Mouse (Mus musculus): ENCODE measurements around the gene Slc31a1. TPM values are rescaled to one million over a fixed set of nuclear protein-coding genes. Genes with fewer than 3 reads are reported as not detected.

Gene Slc31a1
- polyA plus RNA-seq, 1 experiment, result 7.3 TPM

DNA sequence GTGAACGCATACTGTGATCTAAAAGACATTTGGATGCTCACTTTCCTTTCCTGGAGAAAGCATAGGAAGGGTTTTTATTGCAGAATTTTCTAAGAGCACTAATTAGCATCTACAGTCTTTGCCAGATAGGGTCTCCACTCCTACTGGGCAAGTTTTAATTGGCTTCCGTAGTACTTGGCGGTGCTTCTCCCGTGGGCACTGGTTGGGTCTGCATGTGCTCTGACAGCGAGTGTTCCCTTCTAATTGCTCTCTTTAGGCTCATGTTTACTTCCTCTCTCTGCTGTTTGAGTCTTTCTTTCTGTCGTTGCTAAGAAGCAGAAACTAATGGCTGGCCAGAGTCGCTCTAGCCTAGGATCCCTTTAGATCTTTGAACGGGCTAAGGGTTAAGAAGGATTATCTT, 57.9 kb downstream of the Slc31a1 start:
- no peak for TF ChIP-seq POLR2A (IDR thresholded peaks at IDR 0.05; ENCODE audit: borderline replicate concordance, control insufficient read depth, low read depth, low read length)
- TF ChIP-seq CTCF (IDR thresholded peaks at IDR 0.05; ENCODE audit: control insufficient read depth, insufficient read depth, low read length), result no peak
- Histone ChIP-seq H3K27ac (ENCODE audit: control insufficient read depth, insufficient read depth, low read depth, low read length, poor library complexity) (no peak overlapping the region), H3K4me3 (replicated peaks; ENCODE audit: control insufficient read depth, low read depth, low read length) (no peak overlapping the region), H3K4me1 (ENCODE audit: control insufficient read depth, insufficient read depth, low read length) (no peaks in the 10 kb centered on the region)
- 86% methylated on average over 8 of the region's 8 CpGs for WGBS

DNA sequence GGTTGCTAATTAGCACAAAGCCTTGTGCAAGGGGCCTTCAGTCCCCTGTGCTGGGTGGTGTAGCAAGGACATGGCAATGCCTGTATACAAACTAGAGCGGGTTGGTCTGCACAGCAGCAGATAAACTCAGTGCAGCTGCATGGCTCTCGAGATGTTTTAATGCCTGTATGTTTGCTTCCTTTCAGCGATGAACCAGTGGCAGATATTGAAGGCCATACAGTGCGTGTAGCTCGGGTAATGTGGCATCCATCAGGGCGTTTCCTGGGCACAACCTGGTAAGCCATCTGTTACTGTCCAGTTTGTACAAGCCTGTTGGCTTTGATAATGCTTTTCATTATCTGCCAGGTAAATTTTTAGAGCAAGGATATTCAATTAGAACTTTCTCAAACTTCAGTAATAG, 58.6 kb downstream of the Slc31a1 start:
- no peak overlapping the region for H3K4me3 ChIP-seq (replicated peaks; ENCODE audit: control insufficient read depth, low read depth, low read length)
- no peak overlapping the region for H3K27ac ChIP-seq (ENCODE audit: control insufficient read depth, insufficient read depth, low read depth, low read length, poor library complexity)
- H3K4me1 ChIP-seq (ENCODE audit: control insufficient read depth, insufficient read depth, low read length), result no peaks in the 10 kb centered on the region
- WGBS, result 89% methylated on average over 6 of the region's 6 CpGs
- TF ChIP-seq POLR2A (IDR thresholded peaks at IDR 0.05; ENCODE audit: borderline replicate concordance, control insufficient read depth, low read depth, low read length) (no peak), CTCF (IDR thresholded peaks at IDR 0.05; ENCODE audit: control insufficient read depth, insufficient read depth, low read length) (no peak)

DNA sequence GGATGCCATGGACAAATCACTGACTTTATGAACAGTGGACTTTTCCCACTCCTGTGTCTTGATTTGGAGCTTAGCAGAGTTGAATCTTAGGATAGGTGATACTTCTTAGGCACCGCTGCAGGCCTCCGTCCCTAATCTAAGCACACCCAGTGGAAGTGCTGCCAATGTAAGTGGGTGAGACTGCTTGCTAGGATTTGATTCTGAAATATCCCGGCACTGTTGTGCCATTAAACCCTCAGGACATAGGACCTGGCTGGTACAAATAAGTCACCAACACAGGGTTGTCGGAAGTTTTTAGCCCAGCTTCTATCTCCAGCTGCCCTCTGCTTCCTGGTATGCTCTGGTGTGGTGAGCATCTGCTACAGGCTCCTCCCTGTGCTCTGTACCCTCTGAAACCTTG, 65.4 kb downstream of the Slc31a1 start:
- Histone ChIP-seq H3K27ac (ENCODE audit: control insufficient read depth, insufficient read depth, low read depth, low read length, poor library complexity) (no peak overlapping the region), H3K4me1 (ENCODE audit: control insufficient read depth, insufficient read depth, low read length) (no peaks in the 10 kb centered on the region), H3K4me3 (replicated peaks; ENCODE audit: control insufficient read depth, low read depth, low read length) (no peak overlapping the region)
- no peak for TF ChIP-seq POLR2A (IDR thresholded peaks at IDR 0.05; ENCODE audit: borderline replicate concordance, control insufficient read depth, low read depth, low read length)
- TF ChIP-seq CTCF (IDR thresholded peaks at IDR 0.05; ENCODE audit: control insufficient read depth, insufficient read depth, low read length), result no peak
- WGBS, result 91% methylated on average over 4 of the region's 4 CpGs

DNA sequence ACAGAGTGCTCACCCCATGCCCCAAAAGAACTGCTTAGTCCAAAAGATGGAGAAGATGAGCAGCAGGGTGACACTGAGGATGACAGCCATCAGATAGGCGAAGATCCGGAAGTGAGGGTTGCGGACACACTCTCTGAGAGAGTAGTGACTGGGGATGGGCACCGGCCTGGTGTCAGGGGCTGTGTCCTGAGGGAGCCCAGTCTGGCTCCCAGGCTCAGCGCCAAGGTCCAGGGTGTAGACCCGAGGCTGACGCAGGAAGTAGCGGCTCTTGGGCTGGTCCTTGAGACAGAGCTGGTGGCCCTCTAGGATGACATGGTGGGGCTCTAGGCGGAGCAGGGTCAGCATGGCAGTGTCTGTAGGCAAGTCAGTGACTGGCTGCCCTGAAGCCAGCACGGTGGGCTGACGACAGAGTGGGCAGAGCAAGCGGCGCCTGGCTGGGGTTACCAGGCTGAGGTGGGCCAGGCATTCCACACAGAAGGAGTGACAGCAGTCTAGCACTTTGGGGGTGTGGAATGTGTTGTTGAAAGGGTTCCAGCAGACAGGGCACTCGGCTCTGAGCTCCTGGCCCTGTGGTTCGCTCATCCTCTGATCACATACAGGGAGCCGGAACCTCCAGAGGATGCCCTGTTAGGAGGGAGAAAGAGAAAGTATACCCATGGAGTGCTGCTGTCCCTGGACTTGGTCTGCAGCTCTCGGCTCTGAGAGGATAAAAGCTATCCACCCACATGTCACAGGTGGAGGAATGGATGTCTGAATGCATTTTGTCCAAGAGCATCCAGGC, 67.6 kb downstream of the Slc31a1 start:
- TF ChIP-seq POLR2A (IDR thresholded peaks at IDR 0.05; ENCODE audit: borderline replicate concordance, control insufficient read depth, low read depth, low read length) (no peak), CTCF (IDR thresholded peaks at IDR 0.05; ENCODE audit: control insufficient read depth, insufficient read depth, low read length) (no peak)
- WGBS, result 74% methylated on average over 17 of the region's 17 CpGs
- H3K4me1 ChIP-seq (ENCODE audit: control insufficient read depth, insufficient read depth, low read length), result no peaks in the 10 kb centered on the region
- H3K27ac ChIP-seq (ENCODE audit: control insufficient read depth, insufficient read depth, low read depth, low read length, poor library complexity), result no peak overlapping the region
- no peak overlapping the region for H3K4me3 ChIP-seq (replicated peaks; ENCODE audit: control insufficient read depth, low read depth, low read length)

DNA sequence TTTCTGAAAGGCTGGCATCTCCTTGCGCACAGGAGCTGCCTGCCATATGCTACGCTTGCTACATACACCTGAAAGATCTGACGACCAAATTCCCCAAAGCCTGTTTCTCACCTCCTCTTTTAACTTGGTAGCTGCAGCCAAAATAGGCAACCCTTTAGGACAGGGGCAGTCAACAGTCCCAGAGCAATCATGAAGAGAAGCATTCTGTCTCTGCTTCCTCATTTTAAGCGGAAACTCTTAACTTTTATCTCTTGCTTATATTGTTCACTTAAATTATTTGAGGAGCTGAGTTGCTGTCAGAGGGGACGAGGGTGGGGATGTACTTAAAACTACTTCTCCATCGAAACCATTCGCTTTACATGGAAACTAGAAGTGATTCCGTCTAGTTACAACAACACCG, 69.1 kb downstream of the Slc31a1 start:
- 82% methylated on average over 9 of the region's 9 CpGs for WGBS
- TF ChIP-seq POLR2A (IDR thresholded peaks at IDR 0.05; ENCODE audit: borderline replicate concordance, control insufficient read depth, low read depth, low read length) (no peak), CTCF (IDR thresholded peaks at IDR 0.05; ENCODE audit: control insufficient read depth, insufficient read depth, low read length) (no peak)

DNA sequence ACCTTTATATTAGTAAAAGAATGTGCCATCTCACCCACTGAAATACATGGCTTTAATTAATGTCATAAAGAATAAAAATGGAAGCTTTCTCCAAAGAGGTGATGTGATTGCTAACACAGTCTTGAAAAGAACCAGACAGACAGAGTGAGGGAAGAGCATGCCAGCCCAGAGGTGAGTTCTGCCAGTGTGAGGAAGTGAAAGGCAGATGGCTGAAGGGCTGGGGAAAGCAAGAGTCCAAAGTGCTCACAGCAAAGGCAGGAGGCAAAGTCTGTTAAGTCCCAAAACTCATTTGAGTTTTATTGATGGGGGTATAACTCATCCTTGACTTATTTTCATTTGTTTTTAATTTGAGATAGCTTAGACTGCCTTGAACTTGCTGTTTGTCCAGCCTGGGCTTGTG, 70.2 kb downstream of the Slc31a1 start:
- no peaks in the 10 kb centered on the region for H3K4me1 ChIP-seq (ENCODE audit: control insufficient read depth, insufficient read depth, low read length)
- no peak overlapping the region for H3K4me3 ChIP-seq (replicated peaks; ENCODE audit: control insufficient read depth, low read depth, low read length)
- TF ChIP-seq CTCF (IDR thresholded peaks at IDR 0.05; ENCODE audit: control insufficient read depth, insufficient read depth, low read length) (no peak), POLR2A (IDR thresholded peaks at IDR 0.05; ENCODE audit: borderline replicate concordance, control insufficient read depth, low read depth, low read length) (no peak)
- no peak overlapping the region for H3K27ac ChIP-seq (ENCODE audit: control insufficient read depth, insufficient read depth, low read depth, low read length, poor library complexity)

More for the DNA sequence above, 69.1 kb downstream of the Slc31a1 start:
- H3K4me3 ChIP-seq (replicated peaks; ENCODE audit: control insufficient read depth, low read depth, low read length), result no peak overlapping the region
- no peak overlapping the region for H3K27ac ChIP-seq (ENCODE audit: control insufficient read depth, insufficient read depth, low read depth, low read length, poor library complexity)
- H3K4me1 ChIP-seq (ENCODE audit: control insufficient read depth, insufficient read depth, low read length), result no peaks in the 10 kb centered on the region

DNA sequence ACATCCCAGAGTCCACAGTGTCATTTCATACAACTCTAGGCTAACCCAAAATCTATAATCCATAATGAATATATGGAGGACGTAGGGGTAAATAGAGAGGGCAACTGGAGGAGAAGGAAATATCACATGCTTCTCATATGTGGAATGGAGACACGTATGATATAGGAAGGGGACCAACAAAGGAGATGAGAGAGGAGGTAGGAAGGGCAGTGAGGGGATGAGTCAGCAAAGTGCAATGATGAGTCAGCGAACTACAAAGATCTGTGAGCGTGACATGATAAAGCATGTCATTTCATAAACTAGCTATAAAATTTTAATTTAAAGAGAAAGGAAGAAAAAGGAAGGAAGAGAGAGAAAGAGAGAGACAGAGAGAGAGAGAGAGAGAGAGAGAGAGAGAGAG, 71.0 kb downstream of the Slc31a1 start:
- no peak overlapping the region for H3K27ac ChIP-seq (ENCODE audit: control insufficient read depth, insufficient read depth, low read depth, low read length, poor library complexity)
- TF ChIP-seq CTCF (IDR thresholded peaks at IDR 0.05; ENCODE audit: control insufficient read depth, insufficient read depth, low read length) (no peak), POLR2A (IDR thresholded peaks at IDR 0.05; ENCODE audit: borderline replicate concordance, control insufficient read depth, low read depth, low read length) (no peak)
- 44% methylated on average over 4 of the region's 4 CpGs for WGBS
- no peaks in the 10 kb centered on the region for H3K4me1 ChIP-seq (ENCODE audit: control insufficient read depth, insufficient read depth, low read length)
- no peak overlapping the region for H3K4me3 ChIP-seq (replicated peaks; ENCODE audit: control insufficient read depth, low read depth, low read length)

DNA sequence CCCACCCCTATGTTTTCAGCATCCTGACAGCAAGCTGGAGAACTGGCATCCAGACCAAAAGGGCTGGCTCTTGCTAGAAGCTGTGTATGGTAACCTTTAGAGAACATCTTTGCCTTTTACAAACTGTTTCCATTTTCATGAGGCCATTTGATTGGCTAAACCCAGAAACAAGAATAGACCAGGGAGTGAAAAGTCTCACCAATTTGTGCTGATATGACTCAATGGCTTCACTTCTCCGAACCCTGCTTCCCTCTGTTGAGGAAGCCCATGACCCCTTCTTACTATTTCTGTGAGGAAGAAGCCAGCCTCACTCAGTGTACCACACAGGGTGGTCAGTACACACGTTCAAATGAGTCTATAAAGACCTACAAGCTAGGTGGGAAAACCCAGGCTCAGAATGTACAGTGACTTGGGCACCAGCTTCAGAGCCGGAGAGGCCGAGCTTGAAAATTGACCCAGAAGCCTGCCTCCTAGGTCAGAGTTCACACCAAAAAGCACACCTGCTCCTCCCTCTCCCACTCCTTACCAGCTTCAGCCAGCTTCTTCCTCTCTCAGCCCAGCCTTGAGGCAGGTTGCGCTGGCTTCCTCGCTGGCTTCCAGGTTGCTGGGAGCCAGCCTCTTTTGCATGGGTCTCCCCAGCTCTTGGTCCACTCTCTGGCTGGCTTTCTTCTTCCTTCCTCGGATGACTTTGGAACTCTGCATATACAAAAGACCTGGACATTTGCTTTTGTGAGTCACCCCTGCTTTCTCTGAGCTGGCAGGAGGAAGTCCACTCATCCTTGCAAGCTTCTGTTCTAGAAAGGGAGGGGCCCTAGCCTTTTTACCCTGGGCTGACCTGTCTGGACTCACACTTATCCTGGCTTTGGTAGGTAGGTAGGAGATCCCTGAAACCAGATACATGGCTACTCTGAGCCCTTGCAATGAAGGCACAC, 73.7 kb downstream of the Slc31a1 start:
- H3K4me1 ChIP-seq (ENCODE audit: control insufficient read depth, insufficient read depth, low read length), result no peaks in the 10 kb centered on the region
- TF ChIP-seq POLR2A (IDR thresholded peaks at IDR 0.05; ENCODE audit: borderline replicate concordance, control insufficient read depth, low read depth, low read length), result no peak
- no peak for TF ChIP-seq CTCF (IDR thresholded peaks at IDR 0.05; ENCODE audit: control insufficient read depth, insufficient read depth, low read length)
- no peak overlapping the region for H3K27ac ChIP-seq (ENCODE audit: control insufficient read depth, insufficient read depth, low read depth, low read length, poor library complexity)
- 73% methylated on average over 7 of the region's 7 CpGs for WGBS
- H3K4me3 ChIP-seq (replicated peaks; ENCODE audit: control insufficient read depth, low read depth, low read length), result no peak overlapping the region

Data from bone marrow, adult 2 months (tissue).